Mouse (Mus musculus): ENCODE data around the gene Mrps25.

Mrps25 gene

GRCm38 (mm10) chr6:92183621-92184131, at the start of gene Mrps25:
Mrps25 (minus strand) TSS chr6:92184033.
- DNase-seq (ENCODE audit: low spot score) = peak; percentile 83

GRCm38 (mm10) chr6:92231762-92232161, 47.9 kb upstream of the Mrps25 start:
- no peak for DNase-seq (ENCODE audit: low spot score)

GRCm38 (mm10) chr6:92231356-92231755, 47.5 kb upstream of the Mrps25 start:
- DNase-seq (ENCODE audit: low spot score) = no peak

- no peak for DNase-seq (ENCODE audit: low spot score)
Observed at GRCm38 (mm10) chr6:92229586-92229985, 45.8 kb upstream of the Mrps25 start.

GRCm38 (mm10) chr6:92229103-92229502, 45.3 kb upstream of the Mrps25 start:
- no peak for DNase-seq (ENCODE audit: low spot score)

GRCm38 (mm10) chr6:92224981-92225380, 41.1 kb upstream of the Mrps25 start:
- no peak for DNase-seq (ENCODE audit: low spot score)

- DNase-seq (ENCODE audit: low spot score) = no peak
Observed at GRCm38 (mm10) chr6:92222021-92222420, 38.2 kb upstream of the Mrps25 start.

GRCm38 (mm10) chr6:92221604-92222003, 37.8 kb upstream of the Mrps25 start:
- no peak for DNase-seq (ENCODE audit: low spot score)

GRCm38 (mm10) chr6:92219445-92219844, 35.6 kb upstream of the Mrps25 start:
- peak; percentile 74 for DNase-seq (ENCODE audit: low spot score)

GRCm38 (mm10) chr6:92214773-92215449, 31.1 kb upstream of the Mrps25 start, which contains the start of gene Rbsn:
Rbsn (minus strand) TSS chr6:92214925.
- DNase-seq (ENCODE audit: low spot score) = peak; percentile 98

GRCm38 (mm10) chr6:92214055-92214772, 30.4 kb upstream of the Mrps25 start:
- peak; percentile 21 for DNase-seq (ENCODE audit: low spot score)

GRCm38 (mm10) chr6:92199414-92199813, 15.6 kb upstream of the Mrps25 start:
- no peak for DNase-seq (ENCODE audit: low spot score)

GRCm38 (mm10) chr6:92184178-92184577, 345 bp upstream of the Mrps25 start:
- no peak for DNase-seq (ENCODE audit: low spot score)

- DNase-seq (ENCODE audit: low spot score) = no peak
Observed at GRCm38 (mm10) chr6:92176450-92176849, 7.4 kb downstream of the Mrps25 start.

- DNase-seq (ENCODE audit: low spot score) = no peak
Observed at GRCm38 (mm10) chr6:92162724-92163123, 21.1 kb downstream of the Mrps25 start.

- DNase-seq (ENCODE audit: low spot score) = no peak
Observed at GRCm38 (mm10) chr6:92158801-92159200, 25.0 kb downstream of the Mrps25 start.

- no peak for DNase-seq (ENCODE audit: low spot score)
Observed at GRCm38 (mm10) chr6:92153774-92154173, 30.1 kb downstream of the Mrps25 start.

- DNase-seq (ENCODE audit: low spot score) = no peak
Observed at GRCm38 (mm10) chr6:92145881-92146280, 38.0 kb downstream of the Mrps25 start.

- DNase-seq (ENCODE audit: low spot score) = no peak
Observed at GRCm38 (mm10) chr6:92136356-92136755, 47.5 kb downstream of the Mrps25 start.

- no peak for DNase-seq (ENCODE audit: low spot score)
Observed at GRCm38 (mm10) chr6:92133617-92134016, 50.2 kb downstream of the Mrps25 start.

- peak; percentile 12 for DNase-seq (ENCODE audit: low spot score)
Observed at GRCm38 (mm10) chr6:92132021-92132911, 51.6 kb downstream of the Mrps25 start.

GRCm38 (mm10) chr6:92131456-92131855, 52.4 kb downstream of the Mrps25 start:
- no peak for DNase-seq (ENCODE audit: low spot score)

Measured in embryo, embryonic 10 days (tissue).